Mouse (Mus musculus) forebrain, embryonic 10.5 days (tissue): ENCODE measurements around the gene Clta. TPM values are rescaled to one million over a fixed set of nuclear protein-coding genes. Genes with fewer than 3 reads are reported as not detected.

ENCODE experiments used
- DNase-seq: peaks from one replicate; pipeline ENCODE4 v3.0.0-alpha.2; 2017; ENCODE audit warnings: low spot score; ENCODE audit errors: extremely low spot score
- H3K27ac ChIP-seq: fragments of 300-500 bp; sonication (generic); 2 replicates; pipeline ENCODE4 v1.5.1; 2016; ENCODE audit warnings: mild to moderate bottlenecking
- H3K27me3 ChIP-seq: fragments of 300-500 bp; sonication (generic); 2 replicates; pipeline ENCODE4 v1.6.1; 2016; ENCODE audit warnings: mild to moderate bottlenecking; ENCODE audit not compliant: poor library complexity, severe bottlenecking
- H3K36me3 ChIP-seq: fragments of 300-500 bp; sonication (generic); replicated peaks from 2 replicates; pipeline ENCODE4 v1.6.1; 2016; ENCODE audit warnings: mild to moderate bottlenecking, moderate library complexity
- H3K4me1 ChIP-seq: fragments of 300-500 bp; sonication (generic); 2 replicates; pipeline ENCODE4 v1.6.1; 2016
- H3K4me3 ChIP-seq: fragments of 300-500 bp; sonication (generic); 2 replicates; pipeline ENCODE4 v1.5.1; 2016; ENCODE audit warnings: mild to moderate bottlenecking, moderate library complexity
- H3K9me3 ChIP-seq: fragments of 300-500 bp; sonication (generic); 2 replicates; pipeline ENCODE4 v1.6.1; 2016; ENCODE audit warnings: mild to moderate bottlenecking, moderate library complexity
- WGBS: fragments of 180-500 bp; shearing (Covaris S2); methylation state at CpG from one replicate; pipeline ENCODE4 v1.1.7; 2016; 5-methylcytosine and 5-hydroxymethylcytosine counted together
- polyA plus RNA-seq: library from polyadenylated mRNA; unstranded; fragments of >200 nt; fragmentation: Nextera tagmentation; extraction: Ambion mirVana; gene quantifications from 2 replicates; pipeline ENCODE4 v1.2.1, GENCODE M21; 2016

Gene Clta
- polyA plus RNA-seq, 1 experiment from 2014 or later: 179 TPM

- DNase-seq: no peak
- Histone ChIP-seq H3K4me3 (no peak overlapping the region), H3K27me3 (peaks cover 52% of the 10 kb centered on the region), H3K4me1 (peaks cover 23% of the 10 kb centered on the region), H3K9me3 (no peaks in the 10 kb centered on the region), H3K27ac (no peak overlapping the region), H3K36me3 (no peaks in the 10 kb centered on the region)
- 94% methylated on average over 22 of the region's 22 CpGs for WGBS
These were observed 20.5 kb upstream of the Clta start for GRCm38 (mm10) chr4:43983756-43984155.

- no peaks in the 10 kb centered on the region for H3K36me3 ChIP-seq
- no peak overlapping the region for H3K27ac ChIP-seq
- 94% methylated on average over 19 of the region's 19 CpGs for WGBS
- peaks cover 47% of the 10 kb centered on the region for H3K27me3 ChIP-seq
- no peak overlapping the region for H3K4me3 ChIP-seq
- H3K4me1 ChIP-seq: peaks cover 17% of the 10 kb centered on the region
- no peaks in the 10 kb centered on the region for H3K9me3 ChIP-seq
- peak; percentile 9 for DNase-seq
These were observed 19.9 kb upstream of the Clta start for GRCm38 (mm10) chr4:43984326-43984725.

- DNase-seq: peak; percentile 8
- Histone ChIP-seq H3K4me1 (0 out of 2 replicates have a peak, but pooled peaks cover 3% of the 10 kb centered on the region), H3K36me3 (no peaks in the 10 kb centered on the region), H3K4me3 (no peak overlapping the region), H3K9me3 (no peaks in the 10 kb centered on the region), H3K27me3 (peaks cover 10% of the 10 kb centered on the region), H3K27ac (no peak overlapping the region)
- 89% methylated on average over 3 of the region's 3 CpGs for WGBS
These were observed 15.3 kb upstream of the Clta start for GRCm38 (mm10) chr4:43988976-43989375.

- no peak overlapping the region for H3K27ac ChIP-seq
- no peak overlapping the region for H3K4me3 ChIP-seq
- 93% methylated on average over 11 of the region's 11 CpGs for WGBS
- peak; percentile 11 for DNase-seq
- 0 out of 2 replicates have a peak, but pooled peaks cover 3% of the 10 kb centered on the region for H3K4me1 ChIP-seq
- no peaks in the 10 kb centered on the region for H3K36me3 ChIP-seq
- no peaks in the 10 kb centered on the region for H3K27me3 ChIP-seq
- no peaks in the 10 kb centered on the region for H3K9me3 ChIP-seq
These were observed 11.2 kb upstream of the Clta start for GRCm38 (mm10) chr4:43993072-43993471.

- no peaks in the 10 kb centered on the region for H3K27me3 ChIP-seq
- H3K27ac ChIP-seq: no peak overlapping the region
- peaks cover 4% of the 10 kb centered on the region; the same call in 1 of the 2 replicates for H3K9me3 ChIP-seq
- no peak for DNase-seq
- H3K36me3 ChIP-seq: no peaks in the 10 kb centered on the region
- no peaks in the 10 kb centered on the region for H3K4me1 ChIP-seq
- no peak overlapping the region for H3K4me3 ChIP-seq
- 91% methylated on average over 2 of the region's 2 CpGs for WGBS
These were observed 9.9 kb upstream of the Clta start for GRCm38 (mm10) chr4:43994342-43994741.

GRCm38 (mm10) chr4:44003622-44004021 is 630 bp upstream of the Clta start:
- peaks cover 4% of the 10 kb centered on the region; the same call in 1 of the 2 replicates for H3K9me3 ChIP-seq
- no peak for DNase-seq
- H3K4me3 ChIP-seq: no peak overlapping the region
- H3K27me3 ChIP-seq: no peaks in the 10 kb centered on the region
- no peak overlapping the region for H3K27ac ChIP-seq
- WGBS: 88% methylated on average over 6 of the region's 6 CpGs
- no peaks in the 10 kb centered on the region for H3K36me3 ChIP-seq
- H3K4me1 ChIP-seq: no peaks in the 10 kb centered on the region

GRCm38 (mm10) chr4:44004623-44005409 is 564 bp downstream of the Clta start:
- Histone ChIP-seq H3K4me3 (no peak overlapping the region), H3K36me3 (no peaks in the 10 kb centered on the region), H3K27me3 (no peaks in the 10 kb centered on the region), H3K9me3 (no peaks in the 10 kb centered on the region), H3K27ac (no peak overlapping the region), H3K4me1 (no peaks in the 10 kb centered on the region)
- no peak for DNase-seq
- 77% methylated on average over 3 of the region's 3 CpGs for WGBS

- no peak overlapping the region for H3K4me3 ChIP-seq
- peaks cover 8% of the 10 kb centered on the region for H3K36me3 ChIP-seq
- no peak for DNase-seq
- H3K4me1 ChIP-seq: peaks cover 26% of the 10 kb centered on the region
- no peaks in the 10 kb centered on the region for H3K27me3 ChIP-seq
- no peak overlapping the region for H3K27ac ChIP-seq
- no peaks in the 10 kb centered on the region for H3K9me3 ChIP-seq
- WGBS: 97% methylated on average over 1 of the region's 1 CpGs
These were observed 5.9 kb downstream of the Clta start for GRCm38 (mm10) chr4:44010176-44010575.

- no peak overlapping the region for H3K27ac ChIP-seq
- H3K36me3 ChIP-seq: peaks cover 12% of the 10 kb centered on the region
- H3K27me3 ChIP-seq: no peaks in the 10 kb centered on the region
- no peak overlapping the region for H3K4me3 ChIP-seq
- no peak for DNase-seq
- 46% methylated on average over 2 of the region's 2 CpGs for whole genome bisulfite sequencing
- peaks cover 26% of the 10 kb centered on the region for H3K4me1 ChIP-seq
- no peaks in the 10 kb centered on the region for H3K9me3 ChIP-seq
These were observed 6.6 kb downstream of the Clta start for GRCm38 (mm10) chr4:44010893-44011292.

GRCm38 (mm10) chr4:44011799-44012198 is 7.5 kb downstream of the Clta start:
- Histone ChIP-seq H3K27ac (peak overlapping the region; percentile 89), H3K9me3 (no peaks in the 10 kb centered on the region), H3K36me3 (peaks cover 20% of the 10 kb centered on the region), H3K4me3 (peak overlapping the region; percentile 98), H3K27me3 (no peaks in the 10 kb centered on the region), H3K4me1 (peaks cover 26% of the 10 kb centered on the region)
- 80% methylated on average over 3 of the region's 3 CpGs for WGBS
- no peak for DNase-seq

- no peaks in the 10 kb centered on the region for H3K9me3 ChIP-seq
- H3K27me3 ChIP-seq: no peaks in the 10 kb centered on the region; the same call in 1 of the 2 replicates
- peak overlapping the region; percentile 98 for H3K4me3 ChIP-seq
- peak; percentile 93 for DNase-seq
- under 1% methylated on average over 77 of the region's 77 CpGs for WGBS
- H3K36me3 ChIP-seq: peaks cover 26% of the 10 kb centered on the region
- peak overlapping the region; percentile 89 for H3K27ac ChIP-seq
- peaks cover 26% of the 10 kb centered on the region for H3K4me1 ChIP-seq
These were observed 8.4 kb downstream of the Clta start for GRCm38 (mm10) chr4:44012376-44013367.

GRCm38 (mm10) chr4:44013391-44014070 is 9.3 kb downstream of the Clta start:
- H3K4me3 ChIP-seq: peak overlapping the region; percentile 98
- H3K27ac ChIP-seq: peak overlapping the region; percentile 89; the same call in 1 of the 2 replicates
- peaks cover 34% of the 10 kb centered on the region for H3K36me3 ChIP-seq
- peaks cover 28% of the 10 kb centered on the region for H3K4me1 ChIP-seq
- no peaks in the 10 kb centered on the region for H3K9me3 ChIP-seq
- 29% methylated on average over 11 of the region's 11 CpGs for WGBS
- no peak for DNase-seq
- no peaks in the 10 kb centered on the region; the same call in 1 of the 2 replicates for H3K27me3 ChIP-seq
